In the genomic region with DNA sequence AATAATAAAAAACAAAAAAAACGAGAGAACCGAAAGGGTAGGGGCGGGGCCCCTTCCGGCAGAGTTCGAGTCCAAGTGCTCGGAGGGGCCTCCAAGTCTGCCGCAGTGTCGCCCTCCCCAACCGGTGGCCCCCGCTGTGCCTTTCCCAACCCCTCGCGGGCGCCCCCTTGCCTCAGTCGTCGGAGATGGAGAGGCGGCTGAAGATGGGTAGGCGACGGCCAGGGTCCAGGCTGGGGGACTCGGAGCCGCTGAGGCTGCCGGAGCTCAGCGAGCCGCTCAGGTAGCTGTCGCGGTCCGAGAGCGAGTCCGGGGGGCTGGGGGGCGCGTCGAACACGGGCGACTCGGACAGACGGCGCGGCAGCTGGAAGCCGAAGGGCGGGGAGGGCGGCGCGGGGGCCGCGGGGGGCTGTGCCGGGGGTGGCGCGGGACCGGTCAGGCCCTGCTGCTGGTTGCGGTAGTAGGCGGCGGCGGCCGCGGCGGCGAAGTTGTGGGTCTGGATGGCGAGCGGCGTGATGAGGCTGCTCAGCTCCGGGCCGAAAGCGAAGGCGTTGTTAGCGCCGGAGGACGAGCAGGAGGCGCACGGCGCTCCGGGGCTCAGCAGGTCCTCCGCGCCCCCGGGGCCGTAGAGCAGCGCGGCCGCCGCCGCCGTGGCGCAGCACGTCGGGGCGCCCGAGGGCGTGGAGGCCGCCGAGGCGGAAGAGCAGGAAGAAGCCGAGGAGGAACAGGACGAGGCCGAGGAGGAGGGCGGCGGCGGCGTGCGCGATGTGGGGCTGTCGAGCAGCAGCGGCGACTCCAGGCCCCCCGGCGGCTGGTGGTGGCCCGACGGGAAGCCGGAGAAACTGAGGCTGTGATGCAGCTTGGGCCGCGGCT, we compare ENCODE assay signal across 8 mouse cellular contexts. TPM values are rescaled to one million over a fixed set of nuclear protein-coding genes. Genes with fewer than 3 reads are reported as not detected.
DNase-seq lines count a peak whose midpoint lies in the region; ATAC-seq and TF ChIP-seq lines count a peak whose summit lies in the region.

No protein-coding gene starts in this region.

- peak overlapping the region; percentile 87 for H3K4me2 ChIP-seq in heart, embryonic 12.5 days
- H3K4me2 ChIP-seq in kidney, postnatal 0 days (ENCODE audit: low read length) = peak overlapping the region; percentile 65

- H3K4me3 ChIP-seq in heart, embryonic 12.5 days = peak overlapping the region; percentile 91
- peak overlapping the region; percentile 88 for H3K4me3 ChIP-seq in kidney, postnatal 0 days (replicated peaks; ENCODE audit: low read depth, low read length)

- 1% methylated on average over 108 of the region's 108 CpGs for WGBS in heart, embryonic 12.5 days
- WGBS in kidney, postnatal 0 days = under 1% methylated on average over 98 of the region's 108 CpGs

- ATAC-seq in heart, embryonic 12.5 days (ENCODE audit: insufficient number of reproducible peaks, low FRiP score) = no peak
- ATAC-seq in kidney, postnatal 0 days (replicated peaks; ENCODE audit: low FRiP score, low read depth) = no peak

- no peaks in the 10 kb centered on the region for H3K9me3 ChIP-seq in heart, embryonic 12.5 days (replicated peaks)
- H3K9me3 ChIP-seq in kidney, postnatal 0 days (replicated peaks; ENCODE audit: low read length) = no peaks in the 10 kb centered on the region

- H3K27ac ChIP-seq in heart, embryonic 12.5 days (ENCODE audit: poor library complexity, severe bottlenecking) = peak overlapping the region; percentile 96
- H3K27ac ChIP-seq in kidney, postnatal 0 days = peak overlapping the region; percentile 94

- peak overlapping the region; percentile 97 for H3K9ac ChIP-seq in heart, embryonic 12.5 days
- H3K9ac ChIP-seq in kidney, postnatal 0 days (ENCODE audit: low read depth, low read length) = peak overlapping the region; percentile 96

- peaks cover 45% of the 10 kb centered on the region for H3K4me1 ChIP-seq in heart, embryonic 12.5 days (replicated peaks)
- peaks cover 34% of the 10 kb centered on the region for H3K4me1 ChIP-seq in kidney, postnatal 0 days (replicated peaks; ENCODE audit: insufficient read depth, low read length)

- peaks cover 11% of the 10 kb centered on the region for H3K36me3 ChIP-seq in heart, embryonic 12.5 days
- H3K36me3 ChIP-seq in kidney, postnatal 0 days (ENCODE audit: insufficient read depth, low read length) = peaks cover 10% of the 10 kb centered on the region
- peaks cover 17% of the 10 kb centered on the region for H3K36me3 ChIP-seq in splenic B cell, adult 2 months (ENCODE audit: control insufficient read depth, insufficient read depth, low read length, poor library complexity, severe bottlenecking)

- peak; percentile 48; the same call in 1 of the 2 replicates for TF ChIP-seq CTCF in kidney, postnatal 0 days (IDR thresholded peaks at IDR 0.05; ENCODE audit: low read depth)

- DNase-seq in right cerebral cortex, adult 18-20 months = peak; percentile 29
- no peak for DNase-seq in right cerebral cortex, postnatal 36 days (ENCODE audit: low spot score in 2 of 2)
- peak; percentile 80 for DNase-seq in embryo, embryonic 11 days
- DNase-seq in kidney, postnatal 0 days (ENCODE audit: low spot score) = peak; percentile 85
- DNase-seq in lung, postnatal 4 days = peak; percentile 85 to 88
- DNase-seq in splenic B cell, adult 2 months (ENCODE audit: low read depth, low spot score) = peak; percentile 78
- no peak for DNase-seq in layer of hippocampus, adult 9-11 months

- no peaks in the 10 kb centered on the region for H3K27me3 ChIP-seq in heart, embryonic 12.5 days (replicated peaks)
- H3K27me3 ChIP-seq in kidney, postnatal 0 days (ENCODE audit: insufficient read depth, low read length) = no peaks in the 10 kb centered on the region
- H3K27me3 ChIP-seq in splenic B cell, adult 2 months (ENCODE audit: control insufficient read depth, insufficient read depth, low read length, poor library complexity, severe bottlenecking) = no peaks in the 10 kb centered on the region

RNA-seq across cellular contexts. Expression of gene Zfp36l2, which starts 1.9 kb away (rescaled TPM):
- 10.3 and 10.5 TPM in 2 replicates for polyA plus RNA-seq in heart, embryonic 12.5 days (2016; fragmentation: Nextera tagmentation; extraction: Ambion mirVana)
- polyA plus RNA-seq in kidney, postnatal 0 days (2015; fragmentation: Nextera tagmentation; extraction: Ambion mirVana) = 18.7 and 21.3 TPM in 2 replicates

Comparison
In these comparisons a context has a peak if more than half of its experiments do, and no peak if none do; other contexts are left out.
1. DNase-seq: peak in right cerebral cortex, adult 18-20 months (single experiment), embryo, embryonic 11 days (single experiment), kidney, postnatal 0 days (single experiment), lung, postnatal 4 days (2 of 2) and splenic B cell, adult 2 months (single experiment); none in right cerebral cortex, postnatal 36 days (0 of 2) and layer of hippocampus, adult 9-11 months (single experiment).